Mouse (Mus musculus) heart, embryonic 13.5 days (tissue): Measurements from ENCODE around the gene Galnt9. TPM values are rescaled to one million over a fixed set of nuclear protein-coding genes. Genes with fewer than 3 reads are reported as not detected.

Source experiments
- ATAC-seq: fragments of 200-750 bp; cut with Nextera tagmentation; 2 replicates; pipeline ENCODE4 v1.8.0; 2017; ENCODE audit warnings: moderate TSS enrichment; ENCODE audit not compliant: insufficient number of reproducible peaks, low FRiP score, low TSS enrichment; ENCODE audit errors: extremely low read depth
- H3K27ac ChIP-seq: fragments of 300-500 bp; sonication (generic); replicated peaks from 2 replicates; pipeline ENCODE4 v1.5.1; 2015; ENCODE audit warnings: moderate library complexity, mild to moderate bottlenecking, inconsistent platforms
- H3K27me3 ChIP-seq: fragments of 300-500 bp; sonication (generic); replicated peaks from 2 replicates; pipeline ENCODE4 v1.6.1; 2015; ENCODE audit warnings: mild to moderate bottlenecking, inconsistent platforms
- H3K36me3 ChIP-seq: fragments of 300-500 bp; sonication (generic); 2 replicates; pipeline ENCODE4 v1.6.1; 2015; ENCODE audit warnings: mild to moderate bottlenecking, inconsistent platforms
- H3K4me1 ChIP-seq: fragments of 300-500 bp; sonication (generic); 2 replicates; pipeline ENCODE4 v1.6.1; 2015; ENCODE audit warnings: inconsistent platforms
- H3K4me2 ChIP-seq: fragments of 300-500 bp; sonication (generic); 2 replicates; pipeline ENCODE4 v1.6.1; 2015; ENCODE audit warnings: inconsistent platforms, mild to moderate bottlenecking, moderate library complexity
- H3K4me3 ChIP-seq: fragments of 300-500 bp; sonication (generic); 2 replicates; pipeline ENCODE4 v1.5.1; 2015; ENCODE audit warnings: moderate library complexity, mild to moderate bottlenecking, inconsistent platforms
- H3K9ac ChIP-seq: fragments of 300-500 bp; sonication (generic); 2 replicates; pipeline ENCODE4 v1.6.1; 2015; ENCODE audit warnings: inconsistent platforms, mild to moderate bottlenecking, moderate library complexity
- H3K9me3 ChIP-seq: fragments of 300-500 bp; sonication (generic); 2 replicates; pipeline ENCODE4 v1.6.1; 2016; ENCODE audit warnings: inconsistent platforms
- WGBS: fragments of 180-500 bp; shearing (Covaris S2); methylation state at CpG from one replicate; pipeline ENCODE4 v1.1.7; 2015; ENCODE audit warnings: mixed read lengths; 5-methylcytosine and 5-hydroxymethylcytosine counted together
- polyA plus RNA-seq: library from polyadenylated mRNA; unstranded; fragments of >200 nt; fragmentation: Nextera tagmentation; extraction: Ambion mirVana; gene quantifications from 2 replicates; pipeline ENCODE4 v1.2.1, GENCODE M21; 2015

Gene Galnt9
- polyA plus RNA-seq, 1 experiment from 2014 or later: not detected

DNA sequence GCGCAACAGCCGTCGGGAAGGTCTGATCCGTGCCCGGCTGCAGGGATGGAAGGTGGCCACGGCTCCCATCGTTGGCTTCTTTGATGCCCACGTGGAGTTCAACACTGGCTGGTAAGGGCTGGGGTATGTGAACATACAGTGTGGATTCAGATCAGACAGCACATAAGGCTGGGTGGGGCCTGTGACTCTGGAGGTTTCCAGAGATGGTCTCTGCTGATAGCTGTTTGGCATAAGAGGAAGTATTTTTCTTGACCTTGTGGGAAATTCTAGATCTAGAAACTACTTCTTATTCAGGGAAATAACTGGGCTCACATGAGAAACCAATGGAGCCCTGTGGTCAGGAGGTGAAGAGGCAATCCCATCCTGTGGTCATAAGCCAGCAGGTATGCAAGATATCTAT lies 45.7 kb downstream of the Galnt9 start:
- WGBS: 90% methylated on average over 8 of the region's 8 CpGs
- Histone ChIP-seq H3K27ac (no peak overlapping the region), H3K4me3 (no peak overlapping the region), H3K9ac (no peak overlapping the region), H3K9me3 (no peaks in the 10 kb centered on the region), H3K27me3 (peaks cover 36% of the 10 kb centered on the region), H3K36me3 (no peaks in the 10 kb centered on the region), H3K4me2 (no peak overlapping the region), H3K4me1 (peaks cover 4% of the 10 kb centered on the region; the same call in 1 of the 2 replicates)
- ATAC-seq: no peak

DNA sequence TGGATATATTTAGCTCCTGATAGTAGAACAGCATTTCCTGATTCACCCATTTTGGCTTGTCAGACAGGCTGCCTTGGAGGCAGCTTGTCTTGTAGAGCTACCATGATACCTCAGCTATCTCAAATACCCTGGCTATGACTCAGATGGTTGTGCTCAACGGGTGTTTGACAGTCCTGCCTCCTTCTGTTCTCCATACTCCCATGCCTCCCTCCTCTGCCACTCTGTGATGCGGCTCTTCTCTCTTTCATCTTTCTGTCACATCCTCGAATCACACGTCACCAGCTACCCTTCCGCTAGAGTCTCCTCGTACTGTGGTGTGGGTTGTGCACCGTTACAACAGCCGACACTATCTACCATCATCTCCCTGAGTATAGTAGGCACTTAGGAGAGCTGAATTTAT lies 50.3 kb downstream of the Galnt9 start:
- Histone ChIP-seq H3K9ac (no peak overlapping the region), H3K9me3 (no peaks in the 10 kb centered on the region), H3K27me3 (peaks cover 55% of the 10 kb centered on the region), H3K4me2 (no peak overlapping the region), H3K4me1 (peaks cover 9% of the 10 kb centered on the region), H3K36me3 (no peaks in the 10 kb centered on the region), H3K27ac (no peak overlapping the region), H3K4me3 (no peak overlapping the region)
- WGBS: 59% methylated on average over 8 of the region's 8 CpGs
- ATAC-seq: no peak

DNA sequence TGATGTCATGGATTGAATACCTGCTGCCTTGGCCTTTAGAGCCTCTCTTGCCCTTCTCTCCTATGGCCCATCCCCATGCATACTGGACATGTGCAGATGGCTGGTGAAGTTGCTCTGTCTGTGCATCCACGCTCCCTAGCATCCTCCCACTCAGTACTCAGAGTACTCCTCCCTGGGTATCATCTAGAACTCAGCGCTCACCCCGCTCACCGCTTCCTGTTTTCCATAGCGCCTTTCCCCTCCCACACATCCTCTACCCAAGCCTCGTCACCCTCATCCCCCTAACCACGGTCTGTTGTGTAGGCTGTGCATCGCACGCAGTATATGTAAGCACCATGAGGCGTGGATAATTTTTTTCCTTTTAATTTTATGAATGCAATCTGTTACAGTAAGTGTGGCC lies 51.2 kb downstream of the Galnt9 start:
- H3K27ac ChIP-seq: no peak overlapping the region
- H3K9me3 ChIP-seq: no peaks in the 10 kb centered on the region
- WGBS: 82% methylated on average over 10 of the region's 10 CpGs
- ATAC-seq: no peak
- H3K4me1 ChIP-seq: peaks cover 9% of the 10 kb centered on the region
- no peaks in the 10 kb centered on the region for H3K36me3 ChIP-seq
- H3K4me2 ChIP-seq: no peak overlapping the region
- H3K27me3 ChIP-seq: peaks cover 62% of the 10 kb centered on the region
- no peak overlapping the region for H3K4me3 ChIP-seq
- no peak overlapping the region for H3K9ac ChIP-seq

DNA sequence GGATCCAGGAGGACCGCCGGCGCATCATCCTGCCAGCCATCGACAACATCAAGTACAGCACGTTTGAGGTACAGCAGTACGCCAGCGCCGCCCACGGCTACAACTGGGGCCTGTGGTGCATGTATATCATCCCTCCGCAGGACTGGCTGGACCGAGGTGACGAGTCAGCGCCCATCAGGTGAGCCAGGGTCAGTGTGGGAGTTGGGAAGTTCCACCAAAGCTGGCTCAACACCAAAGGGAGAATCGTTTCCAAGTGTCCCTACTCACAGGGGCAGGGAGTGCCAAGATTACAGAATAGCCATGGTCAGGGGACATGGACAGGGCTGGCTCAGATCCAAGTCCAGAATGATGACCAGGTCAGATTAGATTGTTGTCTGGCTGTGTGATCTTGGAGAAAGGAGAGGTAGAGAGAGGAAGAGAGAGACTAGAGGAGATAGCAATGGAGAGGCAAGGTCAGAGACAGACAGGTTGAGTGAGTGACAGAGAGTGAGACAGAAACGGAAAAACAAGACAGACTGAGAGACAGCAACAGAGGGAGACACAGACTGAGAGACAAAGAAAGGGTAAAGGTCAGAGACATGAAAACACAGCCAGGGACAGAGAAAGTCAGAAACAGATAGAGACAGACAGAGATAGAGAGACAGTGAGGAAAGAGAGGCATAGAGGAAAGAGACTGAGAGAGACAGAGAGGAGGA lies 52.1 kb downstream of the Galnt9 start:
- Histone ChIP-seq H3K27ac (no peak overlapping the region), H3K4me3 (no peak overlapping the region), H3K9ac (no peak overlapping the region), H3K27me3 (peaks cover 67% of the 10 kb centered on the region), H3K9me3 (no peaks in the 10 kb centered on the region), H3K4me2 (no peak overlapping the region), H3K4me1 (peaks cover 9% of the 10 kb centered on the region), H3K36me3 (no peaks in the 10 kb centered on the region)
- 72% methylated on average over 15 of the region's 15 CpGs for WGBS
- ATAC-seq: no peak

DNA sequence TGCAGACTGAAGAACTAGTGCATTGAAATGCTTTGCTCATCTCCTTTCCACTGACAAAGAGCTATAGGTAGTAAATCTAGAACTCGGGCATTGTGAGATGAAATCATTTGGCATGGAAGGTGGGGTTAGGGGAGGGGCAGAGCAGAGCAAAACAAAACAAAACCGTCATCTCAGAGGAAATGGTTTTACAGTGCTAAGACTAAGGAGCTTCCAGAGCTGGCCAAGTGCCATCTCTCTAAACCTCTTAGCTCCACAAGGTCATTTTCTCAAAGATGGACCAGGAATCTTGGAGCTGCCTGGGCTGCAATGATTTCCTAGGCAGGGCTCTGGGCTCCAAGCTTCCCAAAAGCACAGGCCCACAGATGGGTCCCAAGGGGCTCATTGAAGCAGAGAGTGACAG lies 53.3 kb downstream of the Galnt9 start:
- no peak for ATAC-seq
- Histone ChIP-seq H3K9ac (no peak overlapping the region), H3K27me3 (peaks cover 73% of the 10 kb centered on the region), H3K9me3 (no peaks in the 10 kb centered on the region), H3K27ac (no peak overlapping the region), H3K36me3 (no peaks in the 10 kb centered on the region), H3K4me2 (no peak overlapping the region), H3K4me3 (no peak overlapping the region), H3K4me1 (peaks cover 9% of the 10 kb centered on the region)
- WGBS: 34% methylated on average over 2 of the region's 2 CpGs

DNA sequence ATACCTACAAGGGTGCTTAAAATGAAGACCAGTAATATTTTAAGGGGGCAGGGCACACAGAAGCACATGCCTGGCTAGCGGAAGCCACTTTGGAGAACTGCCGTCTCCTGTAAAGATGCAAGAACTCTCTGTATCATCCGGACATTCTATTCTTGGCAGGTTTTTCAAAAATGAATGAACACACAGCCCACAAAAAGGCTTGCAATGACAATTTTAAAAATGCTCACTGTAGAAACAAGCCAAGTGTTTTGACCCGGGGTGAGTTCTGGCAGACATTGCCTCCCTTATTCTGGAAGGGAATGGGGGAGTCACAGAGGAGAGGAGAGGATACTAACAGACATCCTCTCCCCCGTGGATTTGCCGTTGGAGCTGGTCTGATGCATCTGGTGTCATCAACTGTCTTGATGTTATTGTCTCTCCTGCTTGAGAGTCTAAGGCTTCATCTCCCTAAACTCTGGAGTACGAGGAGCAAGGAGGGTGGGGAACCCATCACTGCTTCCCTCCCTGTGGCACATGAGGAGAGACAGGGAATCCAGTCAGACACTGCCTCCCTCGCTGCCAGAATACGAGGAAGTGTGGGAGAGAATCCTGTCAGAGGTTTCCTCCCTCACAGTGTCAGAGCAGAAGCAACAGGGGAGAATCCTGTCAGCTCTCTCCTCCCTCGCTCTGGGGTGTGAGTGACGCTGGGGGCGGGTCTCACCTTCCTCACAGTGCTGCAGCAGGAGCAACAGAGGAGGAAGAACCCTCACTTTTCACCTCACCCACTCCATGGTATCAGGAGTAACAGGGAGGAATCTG lies 54.3 kb downstream of the Galnt9 start:
- ATAC-seq: no peak
- peaks cover 9% of the 10 kb centered on the region for H3K4me1 ChIP-seq
- no peak overlapping the region for H3K4me3 ChIP-seq
- 24% methylated on average over 12 of the region's 12 CpGs for WGBS
- no peaks in the 10 kb centered on the region for H3K9me3 ChIP-seq
- H3K27me3 ChIP-seq: peaks cover 73% of the 10 kb centered on the region
- no peak overlapping the region for H3K9ac ChIP-seq
- H3K36me3 ChIP-seq: no peaks in the 10 kb centered on the region
- peak overlapping the region; percentile 24 for H3K4me2 ChIP-seq
- H3K27ac ChIP-seq: no peak overlapping the region

DNA sequence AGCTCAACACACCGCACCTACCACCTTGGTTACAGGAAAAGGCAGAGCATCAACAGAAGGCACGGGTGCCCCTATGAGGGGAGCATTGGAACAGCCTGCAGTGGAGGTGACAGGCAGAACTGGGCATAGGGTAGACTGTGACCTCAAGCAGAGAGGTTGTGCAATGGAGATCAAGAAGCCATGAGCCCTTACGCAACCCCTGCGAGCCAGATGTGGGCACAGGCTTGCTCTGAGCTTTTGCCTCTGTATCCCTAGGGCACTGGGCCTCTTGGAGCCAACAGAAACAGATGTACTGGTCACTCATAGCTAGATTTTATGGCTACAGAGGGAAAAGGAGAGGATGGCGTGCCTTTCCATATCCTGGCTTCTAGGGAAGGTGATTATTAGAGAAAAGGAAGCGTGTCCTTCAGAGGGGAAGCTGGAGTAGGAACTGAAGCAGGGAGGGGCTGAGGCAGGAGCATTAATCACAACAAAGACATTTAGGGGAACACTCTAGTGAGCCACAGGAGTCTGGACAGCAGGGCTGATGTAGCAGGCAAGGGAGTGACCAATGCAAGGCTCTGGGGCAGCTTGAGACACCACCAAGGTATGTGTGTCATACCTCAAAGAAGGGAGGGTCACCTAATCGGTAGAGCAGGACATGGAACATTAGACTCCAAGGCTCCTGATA lies 59.0 kb downstream of the Galnt9 start:
- H3K27ac ChIP-seq: no peak overlapping the region
- H3K4me3 ChIP-seq: no peak overlapping the region
- no peak for ATAC-seq
- H3K36me3 ChIP-seq: no peaks in the 10 kb centered on the region
- WGBS: 67% methylated on average over 7 of the region's 7 CpGs
- H3K9me3 ChIP-seq: no peaks in the 10 kb centered on the region
- no peak overlapping the region for H3K4me2 ChIP-seq
- no peak overlapping the region for H3K9ac ChIP-seq
- peaks cover 39% of the 10 kb centered on the region for H3K27me3 ChIP-seq
- peaks cover 6% of the 10 kb centered on the region; the same call in 1 of the 2 replicates for H3K4me1 ChIP-seq

DNA sequence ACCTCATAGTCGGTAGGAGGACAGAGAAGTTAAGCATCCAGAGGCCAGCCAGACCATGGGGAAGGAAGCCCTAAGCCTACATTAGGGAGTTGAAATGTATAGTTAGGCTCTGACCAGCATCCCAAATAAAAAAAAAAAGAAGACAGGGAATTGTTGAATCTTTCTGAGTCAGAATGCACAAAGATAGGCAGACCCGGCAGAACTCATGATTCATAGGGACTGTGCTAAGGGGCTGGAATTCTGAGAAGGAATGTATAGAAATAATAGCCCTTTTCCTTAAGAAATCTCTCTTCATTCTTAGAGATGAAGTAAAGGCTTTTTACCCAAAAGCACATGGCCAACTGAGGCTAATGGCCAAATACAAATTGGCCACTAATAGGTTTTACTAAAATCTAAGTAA lies 60.2 kb downstream of the Galnt9 start:
- no peaks in the 10 kb centered on the region for H3K9me3 ChIP-seq
- no peaks in the 10 kb centered on the region for H3K4me1 ChIP-seq
- no peak overlapping the region for H3K4me3 ChIP-seq
- peaks cover 37% of the 10 kb centered on the region for H3K27me3 ChIP-seq
- 79% methylated on average over 2 of the region's 2 CpGs for WGBS
- ATAC-seq: no peak
- H3K4me2 ChIP-seq: no peak overlapping the region
- H3K36me3 ChIP-seq: no peaks in the 10 kb centered on the region
- no peak overlapping the region for H3K9ac ChIP-seq
- no peak overlapping the region for H3K27ac ChIP-seq

DNA sequence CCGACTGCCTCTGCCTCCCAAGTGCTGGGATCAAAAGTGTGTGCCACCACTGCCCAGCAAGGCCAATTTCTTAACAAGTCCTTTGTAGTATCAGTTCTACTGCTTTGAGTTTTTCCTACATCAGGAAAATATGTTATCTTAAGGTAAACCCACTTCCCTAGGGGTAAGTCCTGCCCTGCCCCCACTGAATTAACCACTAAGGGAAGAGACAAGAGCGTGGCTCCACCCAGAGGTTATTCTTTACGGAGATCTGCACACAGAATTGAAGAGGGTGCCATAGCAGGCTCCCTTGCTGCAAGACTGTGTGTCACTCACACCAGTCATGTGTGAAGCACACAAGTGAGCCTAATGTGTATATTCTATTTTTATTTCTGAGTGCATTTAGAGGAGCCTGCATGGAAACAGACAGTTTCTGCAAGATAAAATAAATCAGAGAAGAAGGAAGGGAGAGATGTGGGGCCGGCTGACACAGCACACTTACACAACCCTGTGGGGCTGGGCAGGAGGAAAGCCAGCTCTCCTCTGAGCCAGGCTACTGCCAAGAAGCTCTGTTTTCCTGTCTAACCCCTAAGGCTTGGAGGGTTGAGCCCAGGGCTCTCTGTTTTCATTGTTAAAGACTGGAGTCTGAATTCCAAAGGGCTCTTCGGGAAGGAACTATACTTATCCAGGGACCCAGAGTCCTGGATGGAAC lies 61.5 kb downstream of the Galnt9 start:
- Histone ChIP-seq H3K9me3 (no peaks in the 10 kb centered on the region), H3K4me1 (no peaks in the 10 kb centered on the region), H3K36me3 (no peaks in the 10 kb centered on the region), H3K4me2 (no peak overlapping the region), H3K27ac (no peak overlapping the region), H3K27me3 (peaks cover 25% of the 10 kb centered on the region), H3K4me3 (no peak overlapping the region), H3K9ac (no peak overlapping the region)
- ATAC-seq: no peak
- 43% methylated on average over 5 of the region's 5 CpGs for whole genome bisulfite sequencing

DNA sequence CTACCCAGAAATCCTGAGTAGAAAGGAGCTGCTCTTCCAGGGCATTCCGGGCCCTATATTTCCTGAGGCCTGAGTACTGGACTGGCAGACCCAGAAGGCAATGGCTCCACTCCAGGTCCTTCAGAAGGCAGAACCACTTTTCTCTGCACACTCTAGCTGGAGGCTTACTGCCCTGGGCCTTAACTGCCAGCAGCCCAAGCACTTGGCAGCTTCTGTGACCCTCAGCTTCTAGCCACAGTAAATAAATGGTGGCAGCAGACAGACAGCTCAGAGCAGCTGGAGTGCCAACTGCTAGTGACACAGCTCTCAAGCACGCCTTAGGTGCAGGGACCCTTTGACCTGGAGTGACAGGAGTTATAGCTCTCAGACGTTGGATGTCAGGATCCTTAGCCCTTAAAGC lies 63.6 kb downstream of the Galnt9 start:
- Histone ChIP-seq H3K4me1 (no peaks in the 10 kb centered on the region), H3K27ac (no peak overlapping the region), H3K36me3 (no peaks in the 10 kb centered on the region), H3K4me2 (no peak overlapping the region), H3K27me3 (peaks cover 10% of the 10 kb centered on the region), H3K9ac (no peak overlapping the region), H3K9me3 (no peaks in the 10 kb centered on the region), H3K4me3 (no peak overlapping the region)
- ATAC-seq: no peak
- 60% methylated on average over 3 of the region's 3 CpGs for WGBS

DNA sequence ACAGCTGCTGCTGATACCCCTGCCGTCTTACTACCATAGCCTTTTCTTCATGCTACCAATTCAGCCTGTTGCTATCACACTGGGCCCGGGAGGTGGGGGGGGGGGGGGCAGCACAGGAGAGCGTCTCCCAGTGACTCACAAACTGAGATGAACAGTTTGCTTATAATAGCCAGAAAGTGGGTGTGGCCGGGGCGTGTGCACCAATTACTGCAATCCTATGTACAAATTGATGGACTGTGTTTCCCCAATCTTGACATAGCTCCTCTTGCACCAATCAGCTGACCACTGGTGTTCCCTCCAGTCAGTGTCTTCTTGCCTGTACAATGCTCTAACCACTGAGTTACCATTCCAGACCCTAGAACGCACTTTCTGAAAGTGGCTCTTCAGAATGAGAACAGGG lies 64.2 kb downstream of the Galnt9 start:
- 57% methylated on average over 6 of the region's 6 CpGs for WGBS

More for the DNA sequence above, 64.2 kb downstream of the Galnt9 start:
- Histone ChIP-seq H3K27me3 (peaks cover 4% of the 10 kb centered on the region; the same call in 1 of the 2 replicates), H3K9me3 (no peaks in the 10 kb centered on the region), H3K4me3 (no peak overlapping the region), H3K27ac (no peak overlapping the region), H3K4me2 (no peak overlapping the region), H3K4me1 (no peaks in the 10 kb centered on the region), H3K36me3 (no peaks in the 10 kb centered on the region), H3K9ac (no peak overlapping the region)
- ATAC-seq: no peak
